Mouse (Mus musculus): ENCODE measurements at regions not wholly inside any gene's neighbourhood (a gene's known extent, or its start where the extent isn't known, plus 50 kb on each side); places are given as distances from the start of the nearest gene placed in this dataset.
A peak's percentile ranks its signal among the peaks of the same experiment; 100 is the strongest.

DNA sequence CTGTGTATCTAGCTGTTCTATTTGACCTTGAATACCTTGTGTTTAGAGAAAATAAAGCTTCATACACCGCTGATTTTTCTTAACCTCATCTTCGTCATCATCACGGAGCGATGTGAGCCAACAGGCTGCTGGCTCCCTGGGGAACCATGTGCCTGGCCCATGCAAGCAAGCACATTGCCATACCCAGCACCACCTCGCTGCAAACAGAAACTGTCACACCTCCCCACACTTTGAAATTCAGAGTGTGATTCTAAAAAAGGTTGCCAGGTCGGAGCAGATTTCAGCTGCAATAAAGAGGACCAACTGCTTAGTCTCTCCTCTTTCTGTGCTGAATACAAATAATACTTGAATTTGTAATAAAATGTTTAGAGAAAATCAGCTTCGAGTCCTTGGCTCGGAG is 54.0 kb upstream of the Ptprt start:
- no peak overlapping the region for H3K27ac ChIP-seq
- TF ChIP-seq CTCF (IDR thresholded peaks at IDR 0.05), result no peak
- H3K4me3 ChIP-seq, result no peak overlapping the region
- intact Hi-C loops (cut with DNase I), result no loop called here
- peak; percentile 13 to 18 for DNase-seq (ENCODE audit: extremely low spot score in 1 of 2, low spot score in 2 of 2)

DNA sequence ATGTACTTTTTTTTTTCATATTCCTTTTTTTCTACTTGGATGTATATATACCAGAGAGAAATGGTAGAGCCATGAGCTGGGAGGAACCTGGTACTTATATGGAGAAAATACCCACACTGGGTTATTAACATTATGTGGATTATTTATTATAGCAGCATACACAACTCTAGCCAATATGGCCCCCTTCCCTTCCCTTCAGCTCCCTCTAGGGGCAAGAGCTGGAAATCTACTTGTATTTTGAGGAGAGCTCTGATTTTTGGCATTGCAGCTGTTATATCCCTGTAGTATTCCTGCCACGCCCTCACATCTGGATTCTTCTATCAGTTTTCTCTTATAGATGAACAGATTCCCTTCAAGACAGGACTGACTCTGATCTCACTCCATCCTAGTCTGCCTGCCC is 52.0 kb upstream of the Ptprt start:
- Histone ChIP-seq H3K4me3 (no peak overlapping the region), H3K27ac (no peak overlapping the region)
- no peak for DNase-seq (ENCODE audit: extremely low spot score in 1 of 2, low spot score in 2 of 2)
- intact Hi-C loops (cut with DNase I), result no loop called here
- TF ChIP-seq CTCF (IDR thresholded peaks at IDR 0.05), result peak; percentile 49

GRCm38 (mm10) chr2:162712394-162712793 is 51.4 kb upstream of the Ptprt start:
- no peak overlapping the region for H3K4me3 ChIP-seq
- intact Hi-C loops (cut with DNase I), result no loop called here
- no peak for DNase-seq (ENCODE audit: extremely low spot score in 1 of 2, low spot score in 2 of 2)

More at GRCm38 (mm10) chr2:162712394-162712793, 51.4 kb upstream of the Ptprt start:
- H3K27ac ChIP-seq, result no peak overlapping the region
- TF ChIP-seq CTCF (IDR thresholded peaks at IDR 0.05), result no peak
